Mouse (Mus musculus): ENCODE data around the gene Aff3.
"Not testable (repeated sequence)": the region's sequence is repeated elsewhere in the genome, so short reads cannot be mapped to it uniquely, and the experiment has no call there.

The Aff3 gene

DNA sequence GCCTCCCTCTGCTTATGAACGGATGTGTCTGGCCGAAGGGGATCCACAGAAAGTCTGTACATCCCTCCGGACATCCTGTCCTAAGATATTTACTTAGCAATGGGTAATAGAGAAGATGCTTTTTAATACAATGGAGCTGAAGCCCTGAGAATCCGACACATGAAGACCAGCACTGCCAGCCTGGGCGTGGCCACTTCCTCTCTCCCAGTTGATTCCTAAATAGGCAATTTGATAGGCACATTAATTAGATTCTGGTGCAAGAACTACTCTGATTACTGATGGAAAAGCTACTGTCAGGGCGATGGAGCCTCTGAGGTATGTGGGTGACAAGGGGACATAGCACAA, 224.3 kb downstream of the Aff3 start:
- DNase-seq (ENCODE audit: extremely low spot score, low spot score), result no peak

DNA sequence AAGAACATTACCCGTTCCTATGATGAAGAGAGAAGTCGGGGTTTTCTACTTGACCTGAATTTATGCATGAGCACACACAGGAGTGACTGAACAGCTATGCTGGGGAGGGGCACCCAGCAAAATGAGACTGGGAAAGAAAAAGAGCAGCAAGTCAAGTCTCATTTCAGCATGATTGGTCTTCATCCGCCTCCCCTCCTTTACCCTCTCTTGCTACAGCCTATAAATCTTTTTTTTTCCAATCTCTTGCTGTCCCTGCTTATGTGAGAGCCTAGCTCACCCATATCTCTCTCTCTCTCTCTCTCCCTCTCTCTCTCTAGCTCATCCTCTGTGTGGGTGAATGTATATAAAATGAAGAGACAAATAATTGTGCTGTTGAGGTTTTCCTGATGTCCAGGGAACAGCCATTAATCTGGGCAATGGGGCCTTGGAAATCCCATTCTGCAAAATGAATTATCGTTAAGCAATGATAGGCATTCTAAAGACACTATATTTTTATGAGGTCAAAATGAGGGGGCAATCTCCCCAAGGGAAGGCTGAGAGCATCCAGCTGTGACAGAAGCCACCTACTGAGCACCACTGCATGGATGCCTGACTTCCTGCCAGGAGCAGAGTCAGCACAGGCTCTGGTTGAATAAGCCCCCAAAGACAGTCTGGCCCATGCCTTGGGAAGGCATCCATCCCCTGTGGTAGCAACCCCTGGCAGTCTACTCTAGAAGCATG, 224.8 kb downstream of the Aff3 start:
- peak; percentile 33 for DNase-seq (ENCODE audit: extremely low spot score, low spot score)

DNA sequence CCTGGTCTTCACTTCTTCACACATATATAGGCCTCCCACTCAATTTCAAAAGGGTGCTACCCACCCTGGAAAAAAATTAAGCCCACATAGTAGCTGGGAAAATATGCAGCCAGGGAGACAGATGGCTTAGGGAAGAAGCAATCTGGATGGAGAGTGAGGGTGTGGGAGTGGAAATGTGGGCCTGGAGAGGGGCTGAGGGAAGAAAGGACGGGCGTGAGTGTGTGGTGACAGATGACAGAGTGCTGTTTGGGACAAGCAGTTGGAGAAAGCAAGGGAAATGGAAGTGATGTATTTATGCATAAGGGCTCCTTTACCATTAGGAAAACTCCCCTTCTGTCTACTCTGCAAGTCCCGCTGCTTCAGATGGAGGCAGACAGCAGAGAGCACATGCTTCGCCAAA, 226.3 kb downstream of the Aff3 start:
- no peak for DNase-seq (ENCODE audit: extremely low spot score, low spot score)

DNA sequence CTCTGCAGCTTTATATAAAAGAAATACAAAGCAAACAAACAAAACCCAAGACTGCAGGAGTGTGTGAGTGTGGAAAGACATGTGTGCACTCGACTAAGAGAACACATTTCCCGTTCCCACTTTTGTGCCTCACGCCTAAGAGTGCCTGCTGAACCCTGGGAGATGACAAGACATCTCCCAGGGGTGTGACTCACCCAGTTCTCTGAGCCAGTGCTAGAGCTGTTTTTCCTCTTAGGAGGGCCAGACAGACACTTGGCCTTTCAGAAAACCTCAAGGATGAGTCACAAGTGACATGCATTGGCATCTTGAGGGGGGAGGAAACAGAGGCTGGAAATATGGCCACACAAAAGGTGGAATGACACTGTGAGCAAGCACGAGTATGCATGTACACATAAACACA, 227.1 kb downstream of the Aff3 start:
- DNase-seq (ENCODE audit: extremely low spot score, low spot score), result no peak

DNA sequence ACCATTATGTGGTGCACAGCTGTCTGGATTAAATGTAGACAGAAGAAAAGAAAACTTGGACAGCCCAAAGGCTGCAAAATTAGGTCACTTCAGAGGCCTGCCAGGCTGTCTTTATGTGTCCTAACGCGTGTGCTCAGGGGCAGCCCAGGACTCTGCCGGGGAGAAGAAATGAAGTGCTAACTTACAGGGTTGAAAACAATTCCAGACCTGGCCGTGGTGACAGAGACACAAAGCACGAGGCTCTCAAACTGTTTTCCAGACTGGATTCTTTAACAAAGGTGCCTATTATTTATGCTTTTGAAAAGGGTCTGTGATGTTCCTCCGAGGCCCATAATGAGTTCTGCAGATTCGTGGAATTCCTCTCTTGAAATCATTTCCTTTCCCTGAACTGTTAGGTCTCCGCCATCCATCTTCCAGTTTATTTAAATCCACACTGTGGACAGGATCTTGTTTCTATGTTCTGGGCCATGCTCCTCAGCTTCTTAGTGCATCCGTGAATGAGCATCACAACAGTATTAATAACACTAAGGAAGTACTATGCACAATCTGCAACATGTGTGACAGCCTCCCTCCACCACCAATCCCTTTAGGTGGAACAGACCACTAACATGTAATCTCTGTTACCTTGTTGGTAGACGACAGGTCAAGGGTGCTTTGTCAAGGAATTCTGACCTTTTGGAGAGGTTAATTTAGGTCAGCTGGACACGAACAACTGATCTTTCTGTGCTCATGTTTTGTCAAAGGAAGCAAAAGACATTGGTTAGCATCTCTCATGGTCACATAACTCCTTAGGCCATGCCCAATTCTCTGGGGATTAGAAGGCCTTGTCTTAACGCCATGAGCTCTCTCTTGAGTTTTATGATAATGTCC, 228.0 kb downstream of the Aff3 start:
- DNase-seq (ENCODE audit: extremely low spot score, low spot score), result no peak

DNA sequence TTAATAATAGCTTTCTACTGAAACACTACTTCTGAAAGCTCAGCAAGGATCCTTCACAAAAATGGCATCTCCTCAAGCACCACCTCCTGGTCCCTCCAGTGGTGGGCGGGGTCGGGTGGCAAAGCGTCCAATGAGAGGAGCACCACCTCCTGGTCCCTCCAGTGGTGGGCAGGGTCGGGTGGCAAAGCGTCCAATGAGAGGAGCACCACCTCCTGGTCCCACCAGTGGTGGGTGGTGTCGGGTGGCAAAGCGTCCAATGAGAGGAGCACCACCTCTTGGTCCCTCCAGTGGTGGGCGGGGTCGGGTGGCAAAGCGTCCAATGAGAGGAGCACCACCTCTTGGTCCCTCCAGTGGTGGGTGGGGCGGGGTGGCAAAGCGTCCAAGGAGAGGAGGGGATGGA, 234.4 kb downstream of the Aff3 start:
- DNase-seq (ENCODE audit: extremely low spot score, low spot score), result not testable (repeated sequence)

DNA sequence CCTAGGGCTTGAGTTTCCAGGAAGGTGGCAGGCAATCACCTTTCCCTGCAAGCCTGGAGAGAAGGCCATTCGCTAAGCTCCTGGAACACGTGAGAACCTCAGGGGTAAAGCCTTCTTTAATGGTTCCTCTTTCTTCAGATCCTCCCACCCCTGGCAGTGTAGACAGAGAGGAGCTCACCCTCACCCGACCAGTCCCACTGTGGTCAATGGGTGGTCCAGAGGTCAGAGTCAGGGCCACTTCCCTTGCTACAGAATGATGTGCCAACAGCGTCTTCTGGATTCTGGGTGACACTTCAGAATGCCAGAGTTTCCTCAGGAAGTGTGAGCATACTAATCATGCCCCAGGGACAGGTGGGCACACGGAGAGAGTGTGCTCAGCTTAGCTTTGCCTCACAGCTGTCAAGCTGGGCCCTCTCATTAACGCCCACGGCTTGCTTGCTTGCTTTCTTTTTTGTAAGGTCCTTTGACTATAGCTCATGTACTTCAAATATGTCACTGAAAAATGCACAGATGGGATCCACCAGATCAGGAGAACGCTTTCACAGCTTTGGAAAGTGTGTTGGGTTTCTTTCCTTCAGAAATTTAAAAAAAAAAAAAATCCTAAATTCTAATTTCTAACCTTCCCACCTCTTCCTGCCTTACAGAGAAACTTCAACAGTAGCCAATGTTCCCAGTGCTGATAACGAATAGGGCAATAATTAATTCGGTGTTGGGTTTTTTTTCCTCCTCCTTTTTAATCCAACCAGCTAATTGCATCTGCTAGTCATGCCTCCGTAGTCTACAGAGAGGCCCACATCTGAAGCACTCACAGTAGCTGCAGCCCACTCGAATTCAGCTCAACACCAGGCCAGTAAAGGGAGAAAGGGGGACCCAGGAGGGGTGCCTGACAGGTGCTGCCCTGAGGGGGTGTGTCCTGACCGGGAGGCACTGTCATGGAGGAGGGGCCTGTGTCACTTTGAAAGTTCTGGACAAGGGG, 235.8 kb downstream of the Aff3 start:
- no peak for DNase-seq (ENCODE audit: extremely low spot score, low spot score)

DNA sequence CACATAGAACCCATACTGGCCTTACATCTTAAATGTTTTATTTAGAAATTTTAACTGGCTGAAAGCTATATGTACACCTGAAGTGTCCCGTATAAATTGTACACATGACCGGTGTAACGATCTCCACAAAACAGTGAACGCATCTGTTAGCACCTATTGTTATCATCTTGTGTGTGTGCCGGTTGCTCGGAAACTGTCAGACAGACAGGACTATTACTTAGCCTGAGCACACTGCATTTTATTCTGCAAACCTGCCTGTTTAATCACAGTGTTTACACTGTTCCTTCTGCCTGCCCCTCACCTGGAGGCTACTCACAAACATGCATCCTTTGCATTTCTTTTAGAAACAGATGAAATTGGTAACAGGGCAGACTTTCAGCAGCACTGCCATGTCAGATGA, 241.8 kb downstream of the Aff3 start:
- DNase-seq (ENCODE audit: extremely low spot score, low spot score), result no peak

DNA sequence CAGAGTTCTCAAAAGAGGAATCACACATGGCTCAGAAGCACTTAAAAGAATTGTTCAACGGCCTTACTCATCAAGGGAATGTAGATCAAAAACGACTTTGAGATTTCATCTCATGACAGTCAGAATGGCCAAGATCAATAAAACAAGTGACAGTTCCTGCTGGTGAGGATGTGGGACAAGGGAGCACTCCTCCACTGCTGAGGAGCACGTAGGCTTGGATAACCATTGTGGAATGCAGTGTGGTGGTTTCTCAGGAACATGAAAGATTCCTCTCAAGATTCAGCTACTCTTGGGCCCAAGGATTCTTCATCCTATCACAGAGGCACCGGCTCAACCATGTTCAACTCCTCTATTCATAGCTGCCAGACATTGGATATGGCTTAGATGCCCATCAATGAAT, 245.4 kb downstream of the Aff3 start:
- no peak for DNase-seq (ENCODE audit: extremely low spot score, low spot score)

DNA sequence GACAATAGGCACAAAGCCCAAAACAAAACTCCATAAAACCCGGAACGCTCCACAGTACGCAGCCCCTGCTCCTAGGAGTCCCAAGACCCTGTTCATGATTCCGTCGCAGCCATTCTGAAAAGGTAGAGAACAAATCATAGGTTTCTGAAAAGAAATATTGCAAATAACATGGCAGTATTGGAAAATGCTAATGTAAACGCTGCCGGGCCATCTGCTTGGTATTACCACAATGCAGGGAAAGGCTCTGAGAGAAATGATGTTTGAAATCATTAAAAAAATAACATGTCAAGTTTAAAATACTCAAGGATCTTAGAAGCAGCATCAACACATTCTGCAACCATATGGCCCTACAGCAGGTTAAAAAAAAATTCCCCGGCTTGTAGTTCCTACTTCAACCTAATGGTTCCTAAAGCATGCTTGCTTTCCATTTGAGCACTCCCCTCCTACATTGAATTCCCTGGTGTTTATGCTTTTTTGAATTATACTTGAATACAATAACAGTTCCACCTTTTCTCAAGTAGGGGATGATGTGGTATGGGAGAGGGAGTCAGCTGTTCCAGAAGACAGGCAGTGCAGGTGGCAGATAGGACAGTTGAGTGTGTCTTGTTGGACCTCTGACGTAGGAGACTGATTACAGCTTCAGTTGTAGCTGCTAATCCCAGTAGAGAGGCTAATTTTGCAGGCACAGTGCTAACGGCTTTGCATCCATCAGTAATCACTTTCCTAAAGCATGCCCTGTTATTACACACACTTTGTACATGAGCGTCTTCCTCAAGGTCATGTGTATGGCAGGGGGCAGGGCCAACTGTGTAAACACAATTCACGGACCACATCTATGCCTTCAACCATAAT, 246.3 kb downstream of the Aff3 start:
- DNase-seq (ENCODE audit: extremely low spot score, low spot score), result no peak

DNA sequence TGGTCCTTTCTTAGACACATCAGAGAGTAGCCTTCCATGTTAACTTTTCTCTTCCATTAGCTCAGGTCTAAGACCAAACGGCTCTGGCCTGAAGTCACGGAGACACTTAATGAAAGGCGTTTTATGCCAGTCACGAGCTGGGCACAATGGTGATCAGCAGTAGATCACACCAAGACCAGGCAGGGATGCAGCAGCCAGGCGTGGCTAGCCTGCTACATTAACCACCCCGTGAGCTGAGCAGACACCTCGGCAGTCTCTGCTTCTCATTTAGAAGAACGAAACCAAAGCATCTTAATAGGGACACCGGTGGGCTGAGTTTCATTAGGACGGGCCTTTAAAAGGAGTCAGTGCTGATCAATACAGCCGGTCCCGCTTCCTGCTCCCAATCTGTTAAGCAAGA, 247.6 kb downstream of the Aff3 start:
- no peak for DNase-seq (ENCODE audit: extremely low spot score, low spot score)

DNA sequence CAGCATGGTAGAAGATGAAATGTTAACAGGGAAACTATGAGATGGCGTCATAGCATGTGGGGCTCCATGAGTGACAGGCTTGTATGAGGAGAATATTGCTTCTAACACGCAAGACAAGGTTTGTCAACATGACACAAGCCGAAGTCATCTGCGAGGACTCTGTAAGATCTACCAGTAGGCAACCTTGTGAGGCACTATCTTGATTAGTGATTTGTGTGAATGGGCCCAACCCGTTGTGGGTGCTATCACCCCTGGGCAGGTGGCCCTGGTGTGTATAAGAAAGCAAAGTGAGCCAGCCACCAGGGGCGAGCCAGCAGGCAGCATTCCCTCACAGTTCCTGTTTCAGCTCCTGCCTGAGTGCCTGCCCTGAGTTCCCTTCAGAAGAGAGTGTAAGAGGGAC, 249.2 kb downstream of the Aff3 start:
- no peak for DNase-seq (ENCODE audit: extremely low spot score, low spot score)

DNA sequence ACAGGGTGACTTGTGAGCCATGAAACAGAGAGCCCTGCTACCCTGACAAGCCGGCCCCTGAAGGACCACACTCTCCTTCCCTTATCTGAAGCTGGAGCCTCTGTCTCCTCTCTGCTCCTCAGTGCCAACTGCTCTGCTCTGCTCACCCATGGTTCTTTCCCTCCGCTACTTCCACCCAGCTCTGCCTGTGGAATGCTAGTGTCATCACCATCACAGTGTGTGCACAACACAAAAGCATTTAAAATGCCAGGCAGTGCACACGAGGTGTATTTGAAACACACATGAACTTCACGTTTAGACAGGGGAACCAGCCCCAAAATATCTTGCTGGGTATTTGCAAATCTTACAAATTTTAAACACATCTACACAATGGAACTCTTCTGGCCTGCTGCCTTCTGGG, 253.6 kb downstream of the Aff3 start:
- no peak for DNase-seq (ENCODE audit: extremely low spot score, low spot score)

DNA sequence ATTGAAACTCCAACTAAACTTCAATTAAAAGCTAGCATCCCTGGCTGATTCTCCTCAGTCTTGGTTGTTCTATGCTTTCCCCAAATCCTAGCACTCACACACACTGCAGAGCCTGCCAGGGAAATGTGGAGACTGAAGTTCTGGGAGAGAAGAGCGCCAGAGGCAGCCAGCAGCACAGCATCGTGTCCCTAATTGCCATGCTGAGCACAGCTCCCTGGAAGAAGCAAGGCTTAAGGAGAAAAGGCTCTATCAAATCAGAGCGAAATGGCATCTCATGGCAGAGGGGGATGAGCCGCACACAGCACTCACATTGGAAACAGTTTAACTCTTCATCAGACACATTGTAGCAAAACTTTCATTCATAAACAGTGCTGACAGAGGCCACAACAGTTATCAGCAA, 254.3 kb downstream of the Aff3 start:
- DNase-seq (ENCODE audit: extremely low spot score, low spot score), result no peak

DNA sequence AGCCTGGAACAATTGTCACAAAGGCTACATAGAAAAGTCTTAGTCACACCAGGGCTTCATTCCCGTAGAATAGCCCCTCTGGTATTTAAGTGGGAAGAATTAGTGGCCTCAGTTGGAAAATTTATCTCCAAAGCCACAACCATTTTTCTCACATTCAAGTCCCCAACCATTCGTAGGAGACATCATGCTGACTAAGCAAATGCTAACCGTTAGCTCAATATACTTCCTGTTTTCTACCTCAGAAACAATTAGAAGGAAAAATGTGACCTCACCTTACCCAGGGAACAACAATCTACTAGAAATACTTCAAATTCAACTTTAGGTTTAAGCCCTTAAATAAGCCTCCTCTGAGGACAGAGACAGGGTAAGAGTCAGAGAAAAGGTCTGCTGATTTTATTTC, 256.5 kb downstream of the Aff3 start:
- DNase-seq (ENCODE audit: extremely low spot score, low spot score), result no peak

DNA sequence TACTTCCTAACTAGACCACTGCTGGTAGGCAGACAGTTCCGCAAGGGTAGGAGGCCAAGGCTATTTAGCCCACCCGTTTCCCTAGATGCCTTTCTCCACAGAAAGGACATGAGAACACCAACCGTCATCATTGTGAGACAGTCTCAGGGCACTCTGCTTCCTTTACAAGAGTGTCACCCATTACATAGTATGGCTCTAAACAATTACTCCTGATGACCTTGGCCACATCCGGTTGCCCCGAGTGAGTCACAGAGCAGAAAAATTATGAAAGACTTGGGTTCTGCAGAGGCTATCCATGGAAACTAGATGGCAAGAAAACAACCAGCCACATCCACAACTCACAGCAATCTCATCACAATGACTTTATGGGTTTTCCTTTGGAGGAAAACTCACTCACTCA, 261.0 kb downstream of the Aff3 start:
- DNase-seq (ENCODE audit: extremely low spot score, low spot score), result no peak

DNA sequence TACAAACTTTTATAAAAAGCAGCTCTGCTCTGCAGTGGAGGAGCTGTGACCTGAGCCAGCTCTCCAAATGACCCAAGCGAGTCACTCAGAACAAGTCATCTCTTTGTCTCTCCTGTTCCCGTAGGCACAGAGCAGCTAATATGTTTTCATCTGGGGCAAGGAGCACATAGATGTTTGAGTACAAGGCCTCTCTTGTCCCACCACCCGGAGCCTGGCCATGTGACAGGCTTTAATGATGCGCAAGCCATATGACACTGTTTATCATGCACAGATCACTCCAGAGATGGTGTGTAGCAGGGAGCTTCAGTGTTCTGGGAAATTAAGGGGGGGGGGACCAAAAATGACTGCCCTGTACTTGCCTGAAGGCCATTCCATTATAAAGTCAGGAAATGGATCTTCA, 262.9 kb downstream of the Aff3 start:
- DNase-seq (ENCODE audit: extremely low spot score, low spot score), result no peak

DNA sequence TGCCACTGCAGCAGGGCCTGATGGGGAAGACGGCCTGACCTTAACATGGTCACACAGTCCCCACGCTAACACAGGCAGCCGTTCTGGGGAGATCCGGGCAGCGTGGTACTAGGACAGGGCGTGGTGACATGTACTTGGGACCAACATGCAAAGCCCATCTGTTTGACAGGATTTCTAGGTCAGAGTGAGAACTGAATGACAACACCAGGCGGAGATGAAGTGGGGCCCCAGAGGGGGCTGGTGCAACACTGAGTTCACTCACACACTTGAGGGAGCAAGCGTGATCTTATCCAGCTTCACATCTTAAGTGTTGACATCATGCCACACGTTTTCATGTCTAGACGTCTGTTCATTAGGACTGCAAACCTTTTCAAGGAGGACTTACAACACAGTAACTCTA, 265.5 kb downstream of the Aff3 start:
- DNase-seq (ENCODE audit: extremely low spot score, low spot score), result no peak

DNA sequence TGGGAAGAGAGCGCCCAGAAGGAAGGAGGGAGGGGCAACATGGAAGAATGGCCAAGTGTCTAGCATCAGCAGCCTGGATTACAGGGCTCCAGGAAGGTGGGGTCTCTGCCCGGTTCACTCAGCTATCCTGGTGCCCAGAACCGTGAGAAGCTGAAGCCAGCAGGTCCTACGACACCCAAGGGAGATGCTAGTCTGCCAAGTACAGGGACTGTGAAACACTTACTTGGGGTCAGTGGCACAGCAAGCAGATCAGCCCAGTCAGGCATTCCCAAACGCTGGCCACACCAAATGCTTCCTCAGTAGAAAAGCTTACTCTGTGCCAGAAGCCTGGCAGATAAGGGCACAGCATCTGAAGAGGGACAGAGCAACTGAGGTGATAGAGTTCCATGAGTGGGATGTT, 266.2 kb downstream of the Aff3 start:
- DNase-seq (ENCODE audit: extremely low spot score, low spot score), result no peak

DNA sequence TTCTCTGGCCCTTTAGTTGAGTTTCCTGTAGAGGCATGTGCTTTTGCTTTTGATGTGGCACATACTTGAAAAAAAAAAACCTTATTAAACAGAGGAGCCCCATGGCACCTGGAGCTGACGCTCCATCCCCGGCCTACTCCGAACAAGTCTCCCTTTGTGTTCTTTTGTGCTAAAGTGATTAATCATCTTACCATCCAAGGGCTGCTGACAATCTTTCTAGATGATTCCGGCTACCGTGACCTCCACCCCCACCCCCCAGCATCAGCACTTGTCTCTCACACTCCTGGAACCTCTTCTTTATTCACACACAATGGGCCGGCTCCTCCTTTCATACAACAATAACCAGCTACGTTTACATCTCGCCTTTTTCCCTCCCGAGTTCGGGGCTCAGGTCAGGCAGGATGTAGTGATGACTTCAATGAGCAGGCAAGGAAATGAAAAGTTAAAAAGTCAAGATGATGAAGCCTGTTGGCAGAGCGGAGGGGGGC, 269.5 kb downstream of the Aff3 start:
- peak; percentile 52 for DNase-seq (ENCODE audit: extremely low spot score, low spot score)

DNA sequence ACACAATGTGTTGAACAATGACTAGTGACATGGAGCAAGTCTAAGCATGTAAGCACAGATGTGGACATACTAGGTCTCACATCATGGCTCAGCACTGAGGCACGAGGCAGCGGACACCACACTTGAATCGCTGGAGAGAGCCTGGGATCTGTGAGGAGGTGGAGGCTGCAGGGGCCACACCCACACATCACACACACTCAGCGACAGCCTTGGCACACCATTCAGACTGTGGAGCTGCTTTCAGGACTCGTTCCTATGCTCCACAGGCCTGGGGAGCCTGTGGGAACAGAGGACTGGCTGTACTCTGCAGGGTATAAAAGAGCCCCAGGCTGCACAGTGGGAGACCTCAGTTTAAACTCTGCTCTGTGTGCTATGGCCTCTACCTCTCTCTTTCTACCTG, 270.3 kb downstream of the Aff3 start:
- no peak for DNase-seq (ENCODE audit: extremely low spot score, low spot score)

All from neural tube, embryonic 10.5 days (tissue).